Mouse (Mus musculus) hindbrain, embryonic 11.5 days (tissue): ENCODE results near the gene Gm49630. TPM values are rescaled to one million over a fixed set of nuclear protein-coding genes. Genes with fewer than 3 reads are reported as not detected.
A peak's percentile ranks its signal among the peaks of the same experiment; 100 is the strongest.
"Not testable (repeated sequence)": the region's sequence is repeated elsewhere in the genome, so short reads cannot be mapped to it uniquely, and the experiment has no call there.

Source experiments
- ATAC-seq: fragments of 200-750 bp; cut with Nextera tagmentation; 2 replicates; pipeline ENCODE4 v1.8.0; 2017; ENCODE audit warnings: mild to moderate bottlenecking, moderate TSS enrichment, moderate library complexity; ENCODE audit not compliant: low FRiP score
- DNase-seq: peaks from one replicate; pipeline ENCODE4 v3.0.0-alpha.2; 2015; ENCODE audit warnings: low spot score
- H3K27ac ChIP-seq: fragments of 300-500 bp; sonication (generic); 2 replicates; pipeline ENCODE4 v1.5.1; 2014; ENCODE audit warnings: mild to moderate bottlenecking, low read depth, low read length
- H3K27me3 ChIP-seq: fragments of 300-500 bp; sonication (generic); 2 replicates; pipeline ENCODE4 v1.6.1; 2014; ENCODE audit warnings: mild to moderate bottlenecking, low read length, moderate library complexity, mixed read lengths; ENCODE audit not compliant: control insufficient read depth, insufficient read depth
- H3K36me3 ChIP-seq: fragments of 300-500 bp; sonication (generic); 2 replicates; pipeline ENCODE4 v1.6.1; 2014; ENCODE audit warnings: mild to moderate bottlenecking, low read length, moderate library complexity, mixed read lengths; ENCODE audit not compliant: control insufficient read depth, insufficient read depth
- H3K4me1 ChIP-seq: fragments of 300-500 bp; sonication (generic); replicated peaks from 2 replicates; pipeline ENCODE4 v1.6.1; 2014; ENCODE audit warnings: low read length, mixed read lengths; ENCODE audit not compliant: control insufficient read depth, insufficient read depth
- H3K4me2 ChIP-seq: fragments of 300-500 bp; sonication (generic); replicated peaks from 2 replicates; pipeline ENCODE4 v1.6.1; 2014; ENCODE audit warnings: mild to moderate bottlenecking, low read depth, low read length
- H3K4me3 ChIP-seq: fragments of 300-500 bp; sonication (generic); 2 replicates; pipeline ENCODE4 v1.5.1; 2014; ENCODE audit warnings: low read depth, low read length
- H3K9ac ChIP-seq: fragments of 300-500 bp; sonication (generic); 2 replicates; pipeline ENCODE4 v1.6.1; 2014; ENCODE audit warnings: low read depth, low read length
- H3K9me3 ChIP-seq: fragments of 300-500 bp; sonication (generic); 2 replicates; pipeline ENCODE4 v1.6.1; 2016; ENCODE audit warnings: low read length; ENCODE audit not compliant: control insufficient read depth
- WGBS: fragments of 180-500 bp; shearing (Covaris S2); extraction: QIAGEN DNeasy Blood & Tissue Kit; methylation state at CpG from one replicate; pipeline ENCODE4 v1.1.7; 2014; 5-methylcytosine and 5-hydroxymethylcytosine counted together
- polyA plus RNA-seq: library from polyadenylated mRNA; unstranded; fragments of >200 nt; fragmentation: Nextera tagmentation; extraction: Ambion mirVana; gene quantifications from 2 replicates; pipeline ENCODE4 v1.2.1, GENCODE M21; 2014

Gene Gm49630
- polyA plus RNA-seq, 1 experiment from 2014 or later: not detected

GRCm38 (mm10) chr17:7395671-7396070 lies 23.9 kb upstream of the Gm49630 start:
- ATAC-seq, H3K27ac ChIP-seq, DNase-seq, H3K4me2 ChIP-seq, H3K9ac ChIP-seq, H3K4me1 ChIP-seq, H3K36me3 ChIP-seq, H3K9me3 ChIP-seq, H3K27me3 ChIP-seq, H3K4me3 ChIP-seq: not testable (repeated sequence)
- WGBS: 95% methylated on average over 6 of the region's 8 CpGs

DNA sequence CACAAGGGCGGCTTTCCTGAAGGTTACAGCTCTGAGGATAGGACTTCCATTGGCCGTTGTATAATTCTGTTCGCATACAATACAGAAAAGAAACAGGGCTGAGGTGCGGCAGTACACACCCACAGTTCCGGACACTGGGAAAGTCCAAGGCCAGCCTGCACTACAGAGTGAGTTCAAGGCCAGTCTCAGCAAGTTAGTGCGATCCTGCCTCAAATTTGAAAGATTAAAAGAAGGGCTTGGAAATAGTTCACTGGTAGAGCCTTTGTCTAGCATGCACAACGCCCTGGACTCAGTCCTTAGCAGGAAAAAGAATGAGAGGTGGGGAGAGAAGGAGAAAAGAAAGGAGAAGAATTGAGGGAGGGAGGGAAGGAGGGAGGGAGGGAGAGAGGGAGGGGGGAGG lies 23.3 kb upstream of the Gm49630 start:
- H3K27ac ChIP-seq, H3K9me3 ChIP-seq, H3K4me3 ChIP-seq, H3K4me1 ChIP-seq, ATAC-seq, H3K4me2 ChIP-seq, H3K36me3 ChIP-seq, H3K9ac ChIP-seq, DNase-seq, H3K27me3 ChIP-seq: not testable (repeated sequence)
- WGBS: 92% methylated on average over 7 of the region's 7 CpGs

DNA sequence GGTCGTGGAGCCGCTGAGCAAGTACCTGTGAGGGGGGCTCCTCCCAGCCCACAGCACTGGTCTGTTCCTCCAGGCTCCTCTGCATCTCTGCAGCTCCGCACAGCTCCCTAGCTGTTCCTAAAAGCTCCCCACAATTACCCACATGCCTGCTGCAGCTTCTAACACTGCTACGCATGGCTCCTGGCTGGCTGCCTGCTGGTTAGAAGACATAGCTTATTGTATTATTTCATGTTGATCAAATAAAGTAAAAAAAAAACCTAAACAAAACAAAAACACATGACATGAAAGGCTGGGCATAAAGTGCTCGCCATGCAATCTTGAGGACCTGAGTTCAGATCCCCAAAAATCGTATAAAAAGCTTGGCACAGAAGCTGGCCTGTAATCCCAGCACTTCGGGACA lies 18.1 kb upstream of the Gm49630 start:
- DNase-seq, H3K4me1 ChIP-seq, H3K4me3 ChIP-seq, ATAC-seq, H3K36me3 ChIP-seq, H3K9me3 ChIP-seq, H3K27me3 ChIP-seq, H3K9ac ChIP-seq, H3K27ac ChIP-seq, H3K4me2 ChIP-seq: not testable (repeated sequence)
- 87% methylated on average over 7 of the region's 7 CpGs for WGBS

DNA sequence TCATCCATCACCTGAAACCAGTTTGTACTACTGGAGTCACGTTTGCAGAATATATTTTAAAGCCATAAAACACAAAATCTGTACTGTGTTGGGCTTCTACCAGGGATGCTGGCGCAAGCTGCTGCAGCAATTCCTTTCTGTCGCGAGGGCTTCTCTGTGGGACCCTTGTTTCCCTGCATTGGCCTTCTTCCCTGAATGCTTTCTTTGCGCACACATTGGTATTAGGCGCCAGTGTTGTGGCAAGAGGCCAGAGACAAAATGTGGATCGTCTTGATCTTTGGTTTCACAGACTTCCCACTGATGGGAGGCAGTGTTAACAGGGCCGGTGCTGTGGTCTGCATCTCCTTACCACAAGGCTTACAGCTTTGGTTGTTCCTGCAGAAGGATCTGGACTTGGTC lies 17.2 kb upstream of the Gm49630 start:
- H3K36me3 ChIP-seq, H3K9me3 ChIP-seq, H3K4me3 ChIP-seq, ATAC-seq, H3K4me1 ChIP-seq, H3K9ac ChIP-seq, H3K27me3 ChIP-seq, H3K4me2 ChIP-seq, H3K27ac ChIP-seq, DNase-seq: not testable (repeated sequence)
- WGBS: 90% methylated on average over 6 of the region's 8 CpGs

DNA sequence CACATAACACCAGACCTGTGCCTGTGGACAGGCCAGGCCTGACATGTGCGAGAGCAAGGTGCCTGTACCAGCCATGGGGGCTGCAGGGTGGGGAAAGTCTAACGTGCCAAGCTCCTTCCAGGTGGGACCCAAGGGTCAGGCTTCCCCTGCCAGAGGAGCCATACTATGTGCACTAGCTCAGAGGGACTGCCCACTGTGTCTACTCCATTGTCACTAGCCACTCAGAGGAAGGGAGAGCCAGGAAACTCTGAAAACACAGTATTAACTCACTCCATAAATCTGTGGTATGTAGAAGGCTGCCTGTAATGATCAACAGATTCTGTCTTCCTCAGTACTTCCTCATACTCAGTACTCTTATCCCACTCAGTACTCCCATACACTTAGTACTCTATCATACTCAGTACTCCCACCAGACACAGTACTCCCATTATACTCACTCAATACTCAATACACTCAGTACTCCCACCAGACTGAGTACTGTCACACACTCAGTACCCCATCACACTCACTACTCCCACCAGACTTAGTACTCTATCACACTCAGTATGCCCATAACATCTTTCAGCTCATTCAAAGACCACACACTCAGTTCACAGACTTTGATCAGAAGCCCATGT lies 16.7 kb upstream of the Gm49630 start:
- not testable (repeated sequence) for H3K4me1 ChIP-seq, DNase-seq, H3K4me3 ChIP-seq, H3K36me3 ChIP-seq, H3K9me3 ChIP-seq, H3K9ac ChIP-seq, H3K27ac ChIP-seq, H3K4me2 ChIP-seq, H3K27me3 ChIP-seq
- peak; percentile 30 for ATAC-seq
- WGBS: no CpG with 5 or more reads among the region's 2 CpGs

DNA sequence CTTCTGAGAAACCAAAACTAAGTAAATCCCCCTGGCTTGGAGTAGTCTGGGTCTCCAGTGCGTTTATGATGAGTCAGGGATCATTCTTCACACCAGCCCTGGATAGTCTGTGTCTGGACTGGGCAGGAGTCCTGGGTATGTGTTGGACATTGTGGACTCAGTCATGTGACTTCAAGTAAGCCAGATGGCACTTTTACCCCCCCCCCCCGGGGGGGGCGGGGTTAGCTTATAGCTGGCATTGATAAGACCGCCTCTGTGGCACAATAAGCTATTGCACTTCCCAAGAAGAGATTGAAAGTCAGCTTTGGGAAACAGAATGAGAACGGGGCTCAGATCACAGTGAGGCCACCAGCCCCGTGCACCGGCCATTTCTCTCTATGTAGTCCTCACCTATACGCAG lies 14.2 kb upstream of the Gm49630 start:
- H3K36me3 ChIP-seq, H3K4me3 ChIP-seq, H3K9me3 ChIP-seq, ATAC-seq, H3K27ac ChIP-seq, H3K9ac ChIP-seq, H3K4me2 ChIP-seq, H3K27me3 ChIP-seq, H3K4me1 ChIP-seq: not testable (repeated sequence)
- WGBS: 70% methylated on average over 8 of the region's 8 CpGs
- peak; percentile 33 for DNase-seq

DNA sequence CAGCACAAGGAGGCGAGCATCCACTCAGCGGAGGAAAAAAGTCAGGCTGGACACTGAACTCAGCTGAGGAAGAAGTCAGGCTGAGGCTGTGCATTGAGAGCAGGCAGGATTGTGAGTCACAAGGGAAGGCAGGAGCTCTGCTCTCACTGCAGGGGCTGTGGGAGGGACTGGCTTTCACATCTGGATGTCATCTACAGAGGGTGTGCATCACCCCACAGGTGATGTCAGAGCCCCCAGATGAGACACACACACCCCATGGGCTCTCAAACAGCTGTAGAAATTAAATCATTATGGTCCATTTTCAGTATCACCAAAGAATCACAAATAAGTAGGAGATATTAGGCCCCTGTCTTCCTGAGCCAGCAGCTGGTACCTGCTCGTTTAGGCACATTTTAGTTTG lies 13.6 kb upstream of the Gm49630 start, which contains the start of gene Unc93a2:
Gene Unc93a2 (minus strand): TSS at position 101 of the 400 bp plus-strand sequence.
- not testable (repeated sequence) for H3K27me3 ChIP-seq, H3K9ac ChIP-seq

GRCm38 (mm10) chr17:7383167-7384143 lies 11.7 kb upstream of the Gm49630 start:
- ATAC-seq, H3K4me3 ChIP-seq, H3K36me3 ChIP-seq, H3K4me1 ChIP-seq, H3K9me3 ChIP-seq, H3K9ac ChIP-seq, H3K27me3 ChIP-seq, DNase-seq, H3K4me2 ChIP-seq, H3K27ac ChIP-seq: not testable (repeated sequence)
- 82% methylated on average over 7 of the region's 13 CpGs for WGBS

More for the DNA sequence above, 13.6 kb upstream of the Gm49630 start, which contains the start of gene Unc93a2:
- 82% methylated on average over 3 of the region's 3 CpGs for WGBS
- not testable (repeated sequence) for ATAC-seq, H3K27ac ChIP-seq, H3K4me3 ChIP-seq, H3K36me3 ChIP-seq, H3K4me2 ChIP-seq, DNase-seq, H3K9me3 ChIP-seq, H3K4me1 ChIP-seq
